Mouse (Mus musculus) spleen, postnatal 36 days (tissue): ENCODE data around the gene Slc13a3.

ENCODE experiments used
- DNase-seq, 2 experiments: peaks; one replicate each; pipeline ENCODE4 v3.0.0; 2022; ENCODE audit warnings: low spot score in 2 of 2, mixed read lengths in 1 of 2

The Slc13a3 gene

DNA sequence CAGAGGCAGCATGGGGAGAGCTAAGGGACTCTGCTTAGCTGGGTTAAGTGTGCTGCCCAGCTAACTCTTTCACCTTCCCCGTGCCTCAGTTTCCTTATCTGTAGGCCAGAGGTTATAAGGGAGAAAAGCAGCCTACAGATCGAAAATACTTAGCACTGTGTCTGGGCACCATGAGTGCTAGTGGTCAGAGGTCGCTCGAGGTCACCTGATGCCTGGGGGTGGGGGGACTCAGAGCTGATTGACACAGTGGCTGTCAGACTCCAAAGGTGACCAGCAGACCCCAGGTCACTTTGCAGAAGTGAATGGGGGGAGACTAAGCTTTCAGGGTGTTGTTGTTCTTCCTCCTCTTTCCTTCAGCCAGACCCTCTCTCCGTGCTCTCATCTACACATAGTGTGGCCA is 58.7 kb downstream of the Slc13a3 start:
- no peak for DNase-seq

DNA sequence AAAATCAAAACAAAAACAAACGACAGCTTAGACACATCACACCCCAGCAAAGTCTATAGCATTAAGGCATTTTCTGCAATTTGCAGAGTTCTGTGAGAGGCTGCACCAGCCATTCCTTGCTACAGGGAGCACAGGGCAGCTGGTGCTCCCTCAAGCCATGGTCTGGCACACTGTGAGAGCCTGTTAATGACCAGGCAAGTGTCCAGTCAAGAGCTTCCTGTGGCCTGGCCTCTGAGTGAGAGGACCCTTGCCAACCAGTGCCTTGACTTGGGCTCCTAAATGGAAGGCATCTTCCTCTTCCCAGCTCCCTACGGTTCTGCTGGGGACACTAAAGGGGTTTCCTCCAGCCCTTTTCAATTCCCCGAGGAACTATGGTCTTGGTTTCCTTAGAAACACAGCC is 59.1 kb downstream of the Slc13a3 start:
- no peak for DNase-seq

DNA sequence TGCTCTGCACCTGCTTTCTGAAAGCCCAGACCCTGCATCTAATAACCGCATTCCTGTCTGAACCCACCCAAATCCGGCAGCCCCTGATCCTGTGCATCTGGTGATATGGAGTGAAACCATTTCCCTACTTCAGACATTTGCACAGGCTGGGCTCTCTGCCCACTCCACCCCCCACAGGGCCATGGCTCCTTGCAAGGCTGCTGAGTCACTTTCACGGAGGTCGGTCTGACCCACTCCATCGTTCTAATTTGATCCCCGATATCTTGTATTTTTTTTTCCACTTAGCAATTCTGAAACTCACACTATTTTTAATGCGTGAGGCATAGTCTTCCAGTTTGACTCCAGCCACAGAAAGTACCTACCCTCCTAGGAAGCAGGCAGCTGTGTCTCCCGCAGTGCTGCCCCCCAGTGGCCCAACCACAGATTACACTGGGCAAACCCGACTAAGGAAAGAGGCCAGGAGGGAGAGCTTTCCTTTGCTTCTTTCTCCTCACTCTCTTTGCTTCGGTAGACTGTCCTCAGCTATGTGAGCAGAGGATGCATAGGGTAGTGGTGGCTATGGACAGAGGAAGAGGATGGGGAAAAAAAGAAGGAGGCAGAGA is 65.2 kb downstream of the Slc13a3 start:
- DNase-seq, result peak; percentile 38

DNA sequence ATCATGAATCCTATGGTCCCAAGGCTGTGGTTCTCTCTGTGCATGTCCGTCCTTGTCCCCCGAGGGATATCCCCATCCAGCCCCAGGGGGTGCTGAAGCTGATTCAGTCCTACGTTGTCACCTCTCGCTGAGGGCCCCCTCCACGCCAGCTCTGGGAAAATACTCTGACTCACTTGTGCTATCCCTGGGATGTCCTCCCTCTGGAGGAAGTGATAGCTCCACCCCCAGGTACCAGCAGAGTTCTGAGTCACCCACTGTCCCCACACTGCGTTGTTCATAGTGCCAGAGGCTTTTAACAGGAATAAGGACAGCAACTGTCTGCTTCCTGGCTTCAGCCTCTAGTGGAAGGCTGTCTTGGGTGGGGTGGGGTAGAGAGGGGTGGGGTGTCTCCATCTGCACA is 67.7 kb downstream of the Slc13a3 start:
- DNase-seq, result no peak

DNA sequence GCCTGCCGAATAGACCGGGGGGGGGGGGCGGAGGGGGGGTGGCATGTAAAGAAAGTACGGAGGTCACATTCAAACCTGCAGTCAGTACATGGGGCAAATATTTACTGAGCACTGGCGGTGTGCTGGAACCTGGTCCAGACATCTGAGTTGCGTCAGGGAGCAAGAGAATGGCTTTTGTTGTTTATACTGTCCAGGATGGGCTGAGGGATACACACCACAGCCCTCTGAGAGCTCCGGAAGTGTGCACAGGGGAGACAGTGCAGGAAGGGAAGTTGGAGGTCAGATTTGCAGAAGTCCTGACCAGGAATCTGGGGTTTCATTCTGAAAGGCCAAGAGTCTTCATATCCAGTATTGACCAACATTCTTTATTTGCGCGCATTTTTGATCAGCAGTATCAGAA is 68.1 kb downstream of the Slc13a3 start:
- peak in 1 of 2 experiments; percentile 20 for DNase-seq

DNA sequence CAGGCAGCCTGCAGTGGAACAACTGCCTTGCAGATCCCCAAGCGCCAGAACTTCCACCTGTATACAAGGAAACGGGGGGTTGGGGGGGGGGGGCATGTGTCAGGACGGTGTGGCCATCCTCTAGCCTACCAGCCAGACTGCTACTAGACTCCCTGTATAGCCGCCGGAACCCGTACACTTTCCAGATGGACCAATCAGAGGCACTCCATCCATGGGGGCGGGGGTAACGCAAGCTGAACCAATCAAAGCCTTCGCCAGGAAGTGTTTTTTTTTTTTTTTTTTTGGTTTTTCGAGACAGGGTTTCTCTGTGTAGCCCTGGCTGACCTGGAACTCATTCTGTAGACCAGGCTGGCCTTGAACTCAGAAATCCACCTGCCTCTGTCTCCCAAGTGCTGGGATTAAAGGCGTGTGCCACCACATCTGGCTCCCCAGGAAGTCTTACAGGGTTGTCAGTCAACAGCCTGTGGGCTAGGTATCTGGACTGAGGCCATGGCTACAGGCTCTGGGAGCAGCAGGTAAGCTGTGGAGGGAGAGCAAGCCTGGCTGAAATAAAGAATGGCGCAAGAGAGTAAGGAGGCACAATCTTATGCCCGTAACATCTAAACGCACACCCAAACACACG is 74.8 kb downstream of the Slc13a3 start:
- DNase-seq, result no peak

DNA sequence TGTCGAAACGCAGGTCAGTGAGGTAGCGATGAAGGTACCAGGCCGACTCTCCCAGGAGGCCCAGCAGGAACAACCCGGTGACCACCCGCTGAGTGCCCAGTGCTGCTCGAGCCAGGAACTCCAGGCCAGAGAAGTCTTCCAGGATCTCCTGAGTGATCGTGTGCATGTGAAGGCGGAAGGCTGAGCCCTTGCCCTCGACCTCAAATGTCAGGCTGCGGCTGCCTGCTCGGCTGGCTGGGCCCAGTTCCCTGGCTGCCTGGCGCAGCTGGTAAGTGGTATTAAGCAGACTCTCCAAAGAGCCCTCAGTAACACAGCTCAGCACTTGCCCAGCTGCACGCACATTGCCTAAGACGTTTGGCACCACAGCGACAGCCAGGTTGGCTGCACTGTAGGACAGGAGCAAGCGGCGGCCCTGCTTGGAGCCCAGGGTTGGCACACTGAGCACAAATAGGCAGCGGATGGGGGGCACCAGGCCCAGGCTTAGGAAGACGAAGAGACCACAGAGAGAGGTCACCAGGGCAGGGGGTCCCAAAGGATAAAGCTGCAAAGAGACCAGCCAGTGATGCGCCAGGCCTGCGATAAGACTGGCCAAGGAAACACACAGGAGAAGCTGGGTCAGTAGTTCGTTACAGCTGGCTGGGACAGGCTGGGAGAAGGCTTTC is 75.4 kb downstream of the Slc13a3 start:
- DNase-seq, result no peak

DNA sequence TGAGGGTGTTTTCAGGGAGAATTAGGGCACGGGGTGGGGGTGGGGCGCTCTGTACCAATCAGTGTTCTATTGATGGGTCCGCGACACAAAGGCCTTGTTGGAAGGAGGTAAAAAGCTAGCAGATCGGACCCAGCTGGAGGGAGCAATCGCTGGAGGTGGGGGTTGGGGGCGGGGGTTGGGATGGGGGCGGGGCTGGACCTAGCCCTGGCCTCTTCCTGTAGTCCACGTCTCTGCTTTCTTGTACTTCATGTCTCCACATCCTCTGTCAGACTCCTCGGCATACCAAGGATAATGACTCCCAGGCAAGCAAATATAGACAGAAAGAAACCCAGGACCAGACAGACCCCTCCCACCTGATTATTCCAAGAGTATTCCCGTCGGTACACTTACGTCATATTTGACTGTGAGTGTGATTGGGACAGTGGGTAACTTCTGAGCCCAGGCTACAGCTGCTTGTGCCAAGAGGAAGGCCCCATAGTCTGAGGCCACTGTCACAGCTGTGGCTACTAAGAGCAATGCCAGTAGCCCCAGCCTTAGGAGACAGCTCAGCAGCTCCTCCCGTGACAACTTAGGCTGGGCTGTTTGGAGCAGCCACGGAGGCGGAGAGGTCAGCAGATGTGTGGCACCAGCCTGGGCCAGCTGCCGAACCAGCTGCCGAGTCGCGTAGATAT is 76.1 kb downstream of the Slc13a3 start:
- DNase-seq, result no peak

DNA sequence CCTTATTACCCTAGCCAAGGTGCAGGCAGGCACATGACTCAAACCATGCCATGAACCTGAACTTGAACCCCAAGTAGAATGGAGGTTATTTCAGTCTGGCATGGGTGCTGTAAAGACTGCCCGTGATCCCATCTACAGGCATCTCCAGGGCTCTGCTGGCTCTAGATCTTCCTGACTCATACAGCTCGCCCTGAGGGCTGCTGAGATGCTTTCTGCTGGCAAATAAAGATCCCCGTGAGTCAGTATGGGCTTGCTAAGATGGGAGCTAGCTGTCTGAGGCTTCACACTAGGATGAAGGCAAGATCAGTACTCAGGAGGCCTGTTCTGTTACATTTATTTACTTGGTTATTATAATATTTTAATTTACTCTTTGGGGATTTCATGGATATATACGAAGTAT is 80.9 kb downstream of the Slc13a3 start:
- no peak for DNase-seq

DNA sequence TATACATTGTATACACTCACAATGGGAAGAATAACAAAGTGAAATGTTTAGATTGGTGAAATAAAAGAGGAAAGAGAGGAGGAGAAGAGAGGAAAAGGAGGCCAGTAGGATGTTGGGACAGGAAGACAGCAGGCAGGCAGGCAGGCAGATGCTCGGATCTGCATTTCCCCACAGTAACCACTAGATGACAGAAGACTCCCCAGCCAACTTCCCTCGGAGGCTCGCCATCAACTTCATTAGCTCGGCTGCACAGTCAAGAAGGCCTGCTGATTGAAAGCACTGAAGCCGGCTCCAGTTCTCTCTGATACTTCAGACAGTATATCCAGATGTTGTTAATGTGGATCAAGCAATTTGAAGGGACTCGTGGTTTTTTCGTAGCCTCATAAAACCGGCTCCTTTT is 81.5 kb downstream of the Slc13a3 start:
- DNase-seq, result peak in 1 of 2 experiments; percentile 17

DNA sequence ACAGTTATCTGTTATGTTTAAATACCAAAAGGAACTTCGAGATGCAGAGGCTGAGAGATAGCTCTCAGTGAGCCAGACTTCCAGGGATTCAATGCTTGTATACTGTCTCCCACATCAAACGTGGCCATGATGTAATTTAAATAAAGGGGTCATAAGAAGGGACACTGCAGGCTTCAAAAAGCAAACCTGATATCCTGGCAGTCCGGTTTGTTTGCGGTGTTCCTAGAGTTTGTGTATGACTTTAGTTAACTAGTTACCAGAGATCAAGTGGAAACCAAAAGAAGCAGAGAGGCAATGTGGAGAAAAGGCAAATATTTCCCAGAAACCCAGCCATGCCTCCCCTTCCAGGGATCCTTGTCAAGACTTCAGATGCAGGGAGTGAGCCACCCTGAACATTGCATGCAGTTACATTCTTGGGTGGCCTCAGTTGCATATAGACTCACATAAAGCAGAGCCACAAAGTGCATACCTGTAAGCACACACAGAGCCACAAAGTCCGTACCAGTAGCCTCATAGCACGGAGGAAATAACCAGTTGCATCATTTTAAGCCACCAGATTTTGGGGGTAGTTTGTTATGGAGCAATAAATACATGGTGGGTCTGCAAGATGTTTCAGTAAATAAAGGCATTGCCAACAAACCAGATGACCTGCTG is 83.6 kb downstream of the Slc13a3 start:
- DNase-seq, result no peak

DNA sequence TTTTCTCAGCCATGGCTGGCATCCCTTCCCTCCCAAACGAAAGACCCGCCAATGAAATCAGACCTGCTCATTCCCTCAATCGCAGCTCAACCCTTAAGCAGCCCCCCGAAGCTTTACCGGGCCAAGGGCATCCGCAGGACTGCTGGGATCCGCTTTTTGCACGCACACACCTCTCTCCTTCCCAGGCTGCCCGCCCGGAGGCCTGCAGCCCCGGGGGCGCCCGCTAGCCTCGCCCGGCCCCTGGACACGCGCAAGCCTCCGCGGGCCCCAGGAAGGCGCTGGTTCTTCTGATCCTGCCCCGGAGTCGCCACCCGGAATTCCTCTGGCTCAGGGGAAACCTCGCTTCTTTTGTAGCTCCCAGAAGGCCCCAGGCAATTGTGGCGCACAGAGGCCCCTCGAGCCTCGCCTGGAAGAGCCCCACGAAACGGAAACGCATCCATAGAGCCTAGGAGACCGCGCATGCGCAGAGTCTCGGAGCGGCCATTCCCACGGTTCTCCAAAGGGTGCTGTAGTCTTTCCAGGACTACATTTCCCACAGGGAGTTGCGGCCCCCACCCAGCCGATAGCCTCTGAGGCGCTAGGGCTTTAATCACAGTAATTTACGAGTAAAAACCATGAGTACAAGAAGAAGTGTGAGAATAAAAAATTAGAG is 85.1 kb downstream of the Slc13a3 start, which contains the start of gene Zfp334:
TSS of gene Zfp334 (minus strand) at position 416 of the 652 bp plus-strand sequence.
- peak; percentile 29 to 38 for DNase-seq

DNA sequence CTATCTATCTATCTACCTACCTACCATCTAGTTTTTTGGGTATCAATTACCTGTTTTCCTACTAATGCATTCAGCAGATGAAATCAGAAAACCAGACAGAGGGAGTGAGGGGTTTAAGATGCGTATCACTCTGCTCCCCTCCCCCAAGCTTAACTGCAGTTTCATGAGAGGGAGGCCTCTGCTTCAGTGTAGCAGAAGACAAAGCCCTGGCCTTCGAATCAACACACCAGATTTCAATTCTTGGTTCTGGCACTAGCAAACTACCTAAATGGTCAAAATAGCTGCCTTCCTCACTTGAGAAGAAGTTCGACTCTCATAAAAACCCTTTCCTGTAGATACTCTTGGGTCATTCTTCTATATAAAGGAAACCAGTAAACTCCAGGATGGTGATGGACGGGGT is 85.7 kb downstream of the Slc13a3 start:
- DNase-seq, result no peak

DNA sequence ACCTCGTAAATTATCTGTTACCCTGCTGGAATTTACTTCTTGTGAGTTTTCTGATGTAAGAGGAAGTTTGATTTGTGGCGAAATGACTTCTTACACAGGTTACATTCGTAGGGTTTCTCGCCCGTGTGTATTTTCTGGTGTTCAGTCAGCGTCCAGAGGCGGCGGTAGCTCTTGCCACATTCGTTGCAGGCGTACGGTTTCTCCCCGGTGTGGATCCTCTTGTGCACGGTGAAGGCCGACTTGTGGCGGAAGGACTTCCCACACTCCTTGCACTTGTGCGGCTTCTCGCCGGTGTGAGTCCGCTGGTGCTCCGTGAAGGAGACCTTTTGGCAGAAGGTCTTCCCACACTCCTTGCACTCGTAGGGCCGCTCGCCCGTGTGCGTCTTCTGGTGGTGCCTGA is 93.0 kb downstream of the Slc13a3 start:
- no peak for DNase-seq

DNA sequence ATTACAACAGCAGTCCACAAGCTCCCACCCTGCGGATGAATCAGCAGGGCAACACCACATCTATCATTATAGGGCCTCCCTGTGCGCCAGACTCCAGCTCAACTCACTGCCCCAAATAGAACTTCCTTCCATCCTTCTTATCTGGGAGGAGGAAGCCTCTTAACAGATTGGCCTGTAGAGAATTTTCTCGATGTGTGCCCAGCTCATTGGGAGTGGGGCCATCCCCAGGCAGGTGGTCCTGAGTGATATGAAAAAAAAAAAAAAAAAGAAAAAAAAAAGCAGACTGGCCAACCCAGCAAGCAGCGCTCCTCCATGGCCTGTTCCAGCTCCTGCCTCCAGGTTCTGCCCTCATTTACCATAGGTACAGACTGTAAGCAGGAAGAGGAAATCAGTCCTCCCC is 97.0 kb downstream of the Slc13a3 start:
- DNase-seq, result no peak

DNA sequence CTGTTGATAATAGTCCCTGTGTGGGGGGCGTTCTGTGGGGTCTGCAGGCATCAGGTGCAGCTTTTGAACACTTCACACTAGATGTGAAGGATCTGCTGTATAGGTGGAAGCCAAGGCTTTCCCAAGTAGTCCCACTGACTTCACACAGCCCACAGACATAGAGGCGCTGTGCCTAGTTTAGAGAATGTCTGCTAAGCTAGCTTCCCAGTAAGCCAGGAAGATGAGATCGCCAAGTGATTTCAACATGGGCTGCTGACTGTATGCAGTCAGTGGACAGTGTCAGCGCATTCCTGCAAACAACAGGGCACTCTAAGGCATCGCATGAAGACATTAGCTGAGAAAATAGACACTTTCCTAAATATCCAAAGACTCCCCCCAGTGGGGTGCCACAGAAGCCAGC is 97.6 kb downstream of the Slc13a3 start:
- DNase-seq, result no peak

DNA sequence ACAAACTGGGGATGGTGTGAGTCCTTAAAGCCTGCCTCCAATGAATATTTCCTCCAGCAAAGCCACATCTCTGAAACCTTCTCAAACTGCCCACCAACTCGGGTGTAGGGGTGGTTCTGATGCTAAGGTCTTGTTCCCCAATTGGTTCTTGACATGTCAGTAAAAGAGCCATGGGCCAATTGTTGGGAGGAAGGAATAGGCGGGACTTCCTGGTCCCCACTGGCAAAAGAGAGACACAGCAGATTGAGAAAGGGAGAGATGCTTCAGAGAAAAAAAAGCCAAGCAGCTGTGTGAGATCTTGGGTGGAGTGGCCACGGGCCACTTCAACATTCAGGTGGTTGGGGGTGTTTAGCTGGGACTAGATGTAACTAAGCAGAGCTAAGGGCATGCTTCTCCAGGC is 102.0 kb downstream of the Slc13a3 start:
- DNase-seq, result no peak

DNA sequence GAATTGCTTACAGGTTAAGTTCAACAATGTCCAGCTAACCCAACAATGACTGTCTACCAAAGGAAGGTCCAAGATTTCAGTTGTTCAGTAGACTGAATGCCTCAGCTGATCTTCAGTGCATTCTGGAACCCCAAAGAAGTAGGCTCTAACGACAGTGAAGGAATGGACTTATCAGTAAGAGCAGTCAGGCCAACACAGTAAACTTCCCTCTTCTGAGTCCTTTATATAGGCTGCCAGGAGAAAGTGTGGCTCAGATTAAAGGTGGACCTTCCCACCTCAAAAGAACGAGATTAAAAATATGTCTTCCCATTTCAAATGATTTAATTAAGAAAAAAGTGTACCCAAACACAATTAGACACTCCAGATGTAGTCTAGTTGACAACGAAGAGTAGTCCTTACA is 102.7 kb downstream of the Slc13a3 start:
- DNase-seq, result no peak

DNA sequence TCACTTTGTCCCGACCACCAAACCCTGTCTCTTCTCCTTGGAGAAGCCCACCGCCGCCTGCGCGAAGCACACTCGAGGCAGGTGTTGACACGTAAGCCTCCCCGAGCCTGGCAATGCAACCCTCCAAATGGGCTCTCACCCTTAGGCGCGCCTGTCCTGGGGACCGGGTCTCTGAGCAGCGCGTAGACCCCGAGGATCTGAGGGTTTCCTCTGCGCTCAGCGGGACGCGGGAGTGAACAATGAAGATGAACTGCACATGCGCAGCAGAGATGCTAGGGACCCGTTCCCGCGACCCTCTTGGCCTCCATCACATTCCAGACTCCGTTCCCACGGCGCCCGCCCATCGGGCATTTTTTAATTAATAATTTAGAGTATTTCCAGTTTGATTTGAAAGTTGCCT is 104.5 kb downstream of the Slc13a3 start, which contains the start of gene Zfp663:
TSS of gene Zfp663 (minus strand) at position 234 of the 400 bp plus-strand sequence.
- DNase-seq, result no peak

DNA sequence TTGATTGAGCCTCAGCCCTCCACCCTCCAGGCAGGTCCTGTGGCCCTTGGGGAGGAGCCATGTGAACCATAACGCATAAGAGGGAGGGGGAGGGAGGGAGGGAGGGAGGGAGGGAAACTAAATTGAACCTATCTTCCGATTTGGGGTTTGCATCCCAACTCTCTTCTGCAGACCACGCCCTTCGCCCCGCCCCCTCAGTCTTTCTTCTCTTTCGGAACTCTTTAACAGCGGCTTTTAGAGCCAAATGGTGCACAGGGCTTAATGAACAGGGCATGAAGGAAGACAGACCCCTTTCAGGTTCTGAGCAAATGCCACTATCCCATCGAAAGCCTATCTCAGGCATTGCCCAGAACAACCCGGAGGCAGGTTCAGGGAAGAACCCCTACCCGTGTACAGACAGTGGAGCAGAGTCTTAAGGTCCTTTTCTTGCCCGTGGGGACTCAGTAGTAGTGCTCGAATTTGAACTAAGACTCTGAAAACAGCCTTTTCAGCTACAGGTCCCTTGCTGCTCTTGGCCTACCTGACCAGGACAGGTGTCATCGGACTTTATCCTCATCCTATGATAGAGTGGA is 105.1 kb downstream of the Slc13a3 start:
- peak in 1 of 2 experiments; percentile 11 for DNase-seq

DNA sequence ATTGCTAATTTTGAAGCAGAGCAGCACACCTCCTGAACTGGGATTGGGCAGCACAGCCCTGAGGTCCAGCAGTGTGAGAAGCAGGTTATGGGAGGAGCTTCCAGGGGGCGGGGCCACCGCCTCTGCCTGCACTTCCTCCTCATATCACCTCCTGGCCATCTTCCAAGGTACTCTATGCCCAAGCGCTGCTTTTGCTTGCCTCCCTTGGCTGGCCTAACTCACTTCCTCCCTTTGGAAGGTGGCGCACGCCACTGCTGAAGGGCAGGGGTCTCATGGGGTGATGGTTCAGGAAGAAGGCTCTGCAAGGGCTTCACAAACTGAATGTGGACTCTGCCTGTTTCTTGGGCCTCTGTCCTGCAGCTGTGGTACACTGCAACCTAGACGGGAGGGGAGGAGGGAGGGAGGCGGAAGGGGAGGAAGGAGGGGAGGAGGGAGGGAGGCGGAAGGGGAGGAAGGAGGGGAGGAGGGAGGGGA is 105.9 kb downstream of the Slc13a3 start:
- DNase-seq, result peak; percentile 17 to 25
